ENCODE assay signal across 18 mouse cellular contexts in genomic region chr8:126137452-126137851, GRCm38 (mm10).
"Had no signal": no experiment of that assay in that cellular context is flagged by ENCODE, and none has a peak within 500 bp of the region (broad histone marks: within the 10 kb centered on the region; RNA-seq: fewer than 3 reads in every experiment).

No protein-coding gene starts in this region.

- H3K4me3 ChIP-seq: liver, embryonic 15.5 days; lung, embryonic 15.5 days; megakaryocyte, embryonic 14.5 days; midbrain, embryonic 12.5 days; neural tube, embryonic 12.5 days; stomach, embryonic 15.5 days had no signal

- H3K27ac ChIP-seq: liver, embryonic 15.5 days; lung, embryonic 15.5 days; macrophage; midbrain, embryonic 12.5 days; neural tube, embryonic 12.5 days; stomach, embryonic 15.5 days; stomach, postnatal 0 days had no signal

- DNase-seq: liver, postnatal 0 days; lung, adult 2 months; lung, postnatal 14 days; lung, postnatal 36 days; midbrain, embryonic 14.5 days; right cerebral cortex, postnatal 14 days; thymus, adult 2 months; thymus, postnatal 25 days; thymus, postnatal 4 days had no signal

- H3K36me3 ChIP-seq: liver, embryonic 15.5 days; lung, embryonic 15.5 days; midbrain, embryonic 12.5 days; neural tube, embryonic 12.5 days; stomach, embryonic 15.5 days had no signal

- ATAC-seq: liver, postnatal 0 days; lung, postnatal 0 days had no signal

- H3K9ac ChIP-seq: liver, embryonic 15.5 days; liver, postnatal 0 days; lung, embryonic 15.5 days; midbrain, embryonic 12.5 days; neural tube, embryonic 12.5 days; stomach, embryonic 15.5 days had no signal

- H3K4me1 ChIP-seq: liver, embryonic 15.5 days; megakaryocyte, embryonic 14.5 days had no signal

- H3K9me3 ChIP-seq: liver, embryonic 15.5 days; lung, embryonic 15.5 days; midbrain, embryonic 12.5 days; neural tube, embryonic 12.5 days; stomach, embryonic 15.5 days had no signal
